Mouse (Mus musculus): ENCODE results near the gene Bank1.

The Bank1 gene

GRCm38 (mm10) chr3:136254713-136255112, 71.2 kb downstream of the Bank1 start:
- no peak for DNase-seq (ENCODE audit: low read depth, low spot score)

DNA sequence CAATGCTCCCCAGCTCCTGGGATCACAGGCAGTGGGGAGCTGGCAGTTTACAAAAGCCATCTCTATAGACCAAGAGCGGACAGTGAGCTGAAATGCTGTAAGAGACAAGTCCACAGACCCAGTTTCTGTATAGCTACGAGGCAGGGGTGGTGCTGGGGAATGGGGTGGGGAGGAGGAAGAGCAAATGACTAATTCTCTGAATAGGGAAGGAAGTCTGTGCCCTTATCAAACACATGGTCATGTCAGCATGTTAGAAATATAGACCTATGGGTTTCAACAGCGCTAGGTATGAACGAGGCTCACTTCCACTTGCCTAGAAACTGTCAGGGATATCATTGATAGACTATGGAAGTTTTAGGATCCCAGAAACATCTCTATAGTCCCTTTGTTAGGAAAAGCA, 73.0 kb downstream of the Bank1 start:
- DNase-seq (ENCODE audit: low read depth, low spot score), result no peak

DNA sequence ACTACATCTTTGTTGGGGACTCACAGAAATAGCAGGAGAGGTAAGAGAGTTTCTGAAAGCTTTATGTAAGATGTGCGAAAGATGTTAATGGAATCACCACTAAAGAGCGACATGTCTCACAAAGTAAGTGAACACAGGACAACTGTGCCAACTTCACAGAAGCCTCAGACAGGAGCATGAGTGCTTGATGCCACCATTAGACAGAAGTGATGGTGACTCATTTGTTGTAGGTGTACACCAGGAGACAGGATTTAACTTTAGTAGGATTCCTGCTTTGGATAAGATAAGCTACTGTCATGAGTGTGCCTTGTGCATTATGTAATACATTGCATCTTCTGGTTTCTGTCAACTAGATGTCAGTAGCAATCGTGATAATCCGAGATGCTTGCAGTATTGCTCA, 74.3 kb downstream of the Bank1 start:
- DNase-seq (ENCODE audit: low read depth, low spot score), result no peak

DNA sequence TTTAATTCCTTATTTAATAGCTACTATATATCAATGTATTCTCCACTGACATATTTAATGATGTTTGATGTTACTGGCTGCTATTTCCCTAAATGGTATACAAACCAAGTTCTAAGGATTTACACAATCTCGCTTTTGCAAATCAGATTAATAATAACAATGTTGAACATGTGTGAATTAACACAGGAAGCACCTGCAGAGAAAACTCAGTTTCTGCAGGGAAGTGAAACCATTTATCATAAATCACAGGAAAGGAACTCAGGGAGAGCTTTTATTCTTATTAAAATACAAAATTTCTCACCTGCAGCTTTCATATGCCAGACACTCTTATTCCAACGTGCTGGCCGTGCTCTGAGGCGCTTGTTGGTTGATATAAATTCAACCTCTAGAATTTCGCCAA, 78.5 kb downstream of the Bank1 start:
- no peak for DNase-seq (ENCODE audit: low read depth, low spot score)

- no peak for DNase-seq (ENCODE audit: low read depth, low spot score)
Measured at GRCm38 (mm10) chr3:136244931-136245330, 80.9 kb downstream of the Bank1 start.

DNA sequence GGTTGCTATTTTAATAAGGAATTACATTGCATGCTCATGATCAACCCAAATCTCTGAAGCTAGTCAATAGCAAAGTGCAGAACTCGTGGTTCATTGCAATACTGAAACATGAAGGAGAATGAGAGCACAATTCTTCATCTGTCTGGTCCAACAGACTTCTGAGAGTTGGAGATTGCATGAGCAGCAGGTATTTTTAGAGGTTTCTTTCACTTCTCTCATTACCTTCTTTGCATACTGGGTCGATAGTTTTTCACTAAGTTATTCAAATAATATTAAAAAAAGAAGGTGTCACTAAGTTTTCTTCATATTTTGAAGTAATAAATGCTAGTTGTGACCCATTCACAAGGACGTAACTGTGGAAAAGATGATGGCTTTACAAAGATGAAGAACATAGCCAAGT, 87.1 kb downstream of the Bank1 start:
- no peak for DNase-seq (ENCODE audit: low read depth, low spot score)

- no peak for DNase-seq (ENCODE audit: low read depth, low spot score)
Measured at GRCm38 (mm10) chr3:136233507-136233906, 92.4 kb downstream of the Bank1 start.

- no peak for DNase-seq (ENCODE audit: low read depth, low spot score)
Measured at GRCm38 (mm10) chr3:136230602-136231151, 95.2 kb downstream of the Bank1 start.

DNA sequence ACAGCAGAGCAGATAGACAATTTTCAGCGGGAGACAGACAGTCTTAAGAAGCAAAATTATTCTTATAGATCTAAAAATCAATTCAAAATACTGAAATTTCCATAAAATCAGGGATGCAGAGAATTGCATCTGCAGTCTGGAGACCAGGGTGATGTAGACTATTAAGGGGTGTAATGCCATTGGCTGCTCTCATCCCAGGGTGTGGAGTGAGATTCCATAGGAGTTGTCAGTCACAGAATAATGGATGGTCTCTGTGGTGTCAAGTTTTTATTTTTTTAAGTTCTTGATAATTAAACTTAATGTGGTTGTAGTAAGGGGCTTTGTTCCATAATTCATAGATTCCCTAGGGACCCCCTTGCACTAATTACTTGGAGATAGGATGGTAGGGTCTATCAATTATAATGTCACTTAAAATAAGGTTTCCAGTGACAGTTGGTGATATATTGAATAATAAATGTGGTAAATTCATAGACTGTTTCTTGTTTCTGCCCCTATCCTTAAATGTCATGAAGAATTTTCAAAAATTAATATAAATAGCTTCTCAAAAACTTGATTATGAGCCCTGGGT, 136.1 kb downstream of the Bank1 start:
- DNase-seq (ENCODE audit: low read depth, low spot score), result no peak

GRCm38 (mm10) chr3:136186548-136187113, 139.2 kb downstream of the Bank1 start:
- no peak for DNase-seq (ENCODE audit: low read depth, low spot score)

GRCm38 (mm10) chr3:136171631-136172030, 154.2 kb downstream of the Bank1 start:
- no peak for DNase-seq (ENCODE audit: low read depth, low spot score)

DNA sequence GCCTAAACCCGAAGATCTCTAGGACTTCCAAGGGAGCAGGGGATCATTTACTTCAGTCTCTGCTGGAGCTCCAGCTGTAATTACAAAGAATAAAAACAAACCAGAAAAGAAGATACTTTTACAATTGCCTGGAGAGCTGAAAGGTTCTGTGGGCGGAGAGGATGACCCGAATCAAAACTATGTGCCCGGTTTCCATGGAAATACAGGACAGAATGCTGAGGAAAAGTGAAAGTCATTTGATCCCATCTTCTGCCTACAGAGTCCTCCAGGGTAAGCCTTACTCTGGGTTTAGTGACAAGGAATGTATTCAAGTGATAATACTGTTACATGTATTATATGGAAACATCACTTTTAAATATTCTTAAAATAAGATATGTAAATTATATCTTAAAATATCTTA, 157.8 kb downstream of the Bank1 start:
- no peak for DNase-seq (ENCODE audit: low read depth, low spot score)

GRCm38 (mm10) chr3:136166671-136167070, 159.2 kb downstream of the Bank1 start:
- no peak for DNase-seq (ENCODE audit: low read depth, low spot score)

- DNase-seq (ENCODE audit: low read depth, low spot score), result no peak
Measured at GRCm38 (mm10) chr3:136166033-136166361, 159.9 kb downstream of the Bank1 start.

- no peak for DNase-seq (ENCODE audit: low read depth, low spot score)
Measured at GRCm38 (mm10) chr3:136165167-136166032, 160.5 kb downstream of the Bank1 start.

DNA sequence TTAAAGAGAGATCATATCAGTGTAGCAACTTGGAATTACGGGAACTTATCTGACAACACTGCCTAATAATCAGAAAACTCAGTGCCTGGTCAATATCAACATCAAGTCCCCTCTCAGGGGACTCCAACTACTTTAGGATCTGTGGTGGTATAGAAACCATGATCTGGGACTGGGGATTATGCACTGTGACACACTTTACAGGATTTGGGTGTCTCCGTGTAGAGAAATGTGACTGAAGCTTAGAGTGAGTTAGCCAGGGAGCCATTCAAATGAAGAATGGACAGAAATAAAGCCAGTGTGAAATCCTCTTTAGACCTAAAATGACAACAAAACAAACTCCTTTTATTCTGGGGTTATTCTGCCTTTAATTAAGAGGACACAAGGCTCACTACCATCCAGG, 167.8 kb downstream of the Bank1 start:
- DNase-seq (ENCODE audit: low read depth, low spot score), result no peak

GRCm38 (mm10) chr3:136155555-136155954, 170.3 kb downstream of the Bank1 start:
- DNase-seq (ENCODE audit: low read depth, low spot score), result no peak

- no peak for DNase-seq (ENCODE audit: low read depth, low spot score)
Measured at GRCm38 (mm10) chr3:136150886-136151285, 175.0 kb downstream of the Bank1 start.

GRCm38 (mm10) chr3:136147166-136147565, 178.7 kb downstream of the Bank1 start:
- DNase-seq (ENCODE audit: low read depth, low spot score), result no peak

- no peak for DNase-seq (ENCODE audit: low read depth, low spot score)
Measured at GRCm38 (mm10) chr3:136132013-136132412, 193.9 kb downstream of the Bank1 start.

DNA sequence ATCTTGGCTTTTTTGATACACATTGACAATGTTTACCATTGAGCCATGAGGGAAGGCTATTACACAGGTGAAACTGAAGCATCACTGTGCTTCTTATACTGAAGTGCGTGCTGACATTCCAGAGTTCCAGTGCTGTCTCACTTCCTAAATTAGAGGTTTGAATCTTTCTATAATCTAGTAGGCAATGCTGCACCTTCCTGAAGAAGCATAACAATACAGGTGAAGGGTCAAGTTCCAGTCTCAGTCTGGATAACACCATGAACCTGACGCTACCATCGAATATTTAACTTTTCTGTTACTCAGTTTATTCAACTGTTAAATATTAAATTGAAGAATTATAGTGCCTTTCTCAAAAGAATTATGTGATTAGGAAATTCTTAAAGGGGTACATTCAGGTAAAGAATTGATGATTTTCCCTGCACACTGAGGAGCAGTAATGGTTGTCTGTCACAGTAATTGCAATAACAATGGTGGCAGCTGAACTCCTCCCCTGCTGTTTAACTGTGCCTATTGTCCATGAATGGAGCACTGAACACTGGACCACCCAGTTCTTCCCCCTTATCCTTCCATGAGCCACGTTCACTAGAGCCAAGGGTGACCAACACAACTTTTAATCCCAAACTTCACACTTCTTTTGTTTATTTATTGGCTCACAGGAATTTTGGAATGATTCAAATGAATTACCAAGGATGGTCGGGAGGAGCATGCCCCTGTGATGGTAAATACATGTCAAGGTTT, 210.2 kb downstream of the Bank1 start:
- DNase-seq (ENCODE audit: low read depth, low spot score), result peak; percentile 91

All from R1 (cell line).